Mouse (Mus musculus): Measurements from ENCODE around the gene Synj2.

- no peak for TF ChIP-seq CTCF (IDR thresholded peaks at IDR 0.05; ENCODE audit: control insufficient read depth, insufficient read depth, low read length)
- no peak for TF ChIP-seq POLR2A (IDR thresholded peaks at IDR 0.05; ENCODE audit: borderline replicate concordance, control insufficient read depth, low read depth, low read length)
These were observed 75.2 kb downstream of the Synj2 start for GRCm38 (mm10) chr17:6016213-6016780.

All from bone marrow, adult 2 months (tissue).